Mouse (Mus musculus) midbrain, embryonic 10.5 days (tissue): ENCODE results near the gene Dus3l. TPM values are rescaled to one million over a fixed set of nuclear protein-coding genes. Genes with fewer than 3 reads are reported as not detected.

Source experiments
- DNase-seq: peaks from one replicate; pipeline ENCODE4 v3.0.0-alpha.2; 2017; ENCODE audit warnings: low spot score
- H3K27ac ChIP-seq: fragments of 300-500 bp; sonication (generic); replicated peaks from 2 replicates; pipeline ENCODE4 v1.5.1; 2016; ENCODE audit warnings: mild to moderate bottlenecking
- H3K27me3 ChIP-seq: fragments of 300-500 bp; sonication (generic); 2 replicates; pipeline ENCODE4 v1.6.1; 2016; ENCODE audit warnings: low read depth, mild to moderate bottlenecking; ENCODE audit not compliant: poor library complexity, severe bottlenecking
- H3K36me3 ChIP-seq: fragments of 300-500 bp; sonication (generic); 2 replicates; pipeline ENCODE4 v1.6.1; 2016; ENCODE audit warnings: mild to moderate bottlenecking, moderate library complexity
- H3K4me1 ChIP-seq: fragments of 300-500 bp; sonication (generic); 2 replicates; pipeline ENCODE4 v1.6.1; 2016
- H3K4me3 ChIP-seq: fragments of 300-500 bp; sonication (generic); 2 replicates; pipeline ENCODE4 v1.5.1; 2016; ENCODE audit warnings: mild to moderate bottlenecking, moderate library complexity
- H3K9me3 ChIP-seq: fragments of 300-500 bp; sonication (generic); replicated peaks from 2 replicates; pipeline ENCODE4 v1.6.1; 2016; ENCODE audit warnings: mild to moderate bottlenecking
- WGBS: fragments of 180-500 bp; shearing (Covaris S2); methylation state at CpG from one replicate; pipeline ENCODE4 v1.1.7; 2016; 5-methylcytosine and 5-hydroxymethylcytosine counted together
- polyA plus RNA-seq: library from polyadenylated mRNA; unstranded; fragments of >200 nt; fragmentation: Nextera tagmentation; extraction: Ambion mirVana; gene quantifications from 2 replicates; pipeline ENCODE4 v1.2.1, GENCODE M21; 2016

Gene Dus3l
- polyA plus RNA-seq, 1 experiment from 2014 or later: 44.7 TPM

DNA sequence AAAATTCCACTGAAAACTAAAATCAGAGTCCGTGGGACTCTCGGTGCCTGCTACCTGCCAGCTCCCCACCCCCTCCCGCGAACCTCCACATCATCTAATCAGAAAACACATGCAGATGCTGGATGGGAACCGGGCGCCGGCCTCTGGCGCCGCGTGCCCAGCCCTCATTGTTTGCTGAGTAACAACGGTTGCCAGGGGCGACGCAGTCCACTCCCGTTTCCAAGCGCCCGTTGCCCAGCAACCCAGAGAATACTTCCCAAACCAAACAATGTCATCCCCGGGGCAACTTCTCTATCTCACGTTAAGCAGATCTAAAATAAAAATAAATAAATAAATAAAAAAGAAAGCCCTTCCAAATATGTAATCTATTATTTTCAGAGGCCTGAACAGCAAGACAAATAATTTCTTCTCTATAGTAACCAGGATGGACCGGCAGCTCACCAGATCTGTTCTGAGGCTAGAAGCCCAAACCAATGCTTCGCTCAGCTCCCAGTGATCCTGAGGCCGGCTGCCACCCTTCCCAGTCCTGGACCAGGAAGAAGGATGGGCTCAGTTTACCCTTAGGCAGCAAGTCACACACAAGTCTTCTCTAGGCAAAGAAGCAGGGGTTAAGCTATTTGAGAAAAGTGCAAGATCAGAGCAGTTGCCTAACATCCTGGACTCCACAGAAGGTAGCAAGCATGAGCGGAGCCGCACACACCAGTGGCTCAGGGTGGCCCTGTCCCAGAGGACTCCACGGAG is 49.9 kb downstream of the Dus3l start:
- Histone ChIP-seq H3K9me3 (no peaks in the 10 kb centered on the region), H3K4me3 (peak overlapping the region; percentile 32), H3K4me1 (peaks cover 89% of the 10 kb centered on the region), H3K36me3 (0 out of 2 replicates have a peak, but pooled peaks cover 3% of the 10 kb centered on the region), H3K27ac (peak overlapping the region; percentile 86), H3K27me3 (peaks cover 61% of the 10 kb centered on the region)
- WGBS: 9% methylated on average over 24 of the region's 24 CpGs
- DNase-seq: peak; percentile 95

DNA sequence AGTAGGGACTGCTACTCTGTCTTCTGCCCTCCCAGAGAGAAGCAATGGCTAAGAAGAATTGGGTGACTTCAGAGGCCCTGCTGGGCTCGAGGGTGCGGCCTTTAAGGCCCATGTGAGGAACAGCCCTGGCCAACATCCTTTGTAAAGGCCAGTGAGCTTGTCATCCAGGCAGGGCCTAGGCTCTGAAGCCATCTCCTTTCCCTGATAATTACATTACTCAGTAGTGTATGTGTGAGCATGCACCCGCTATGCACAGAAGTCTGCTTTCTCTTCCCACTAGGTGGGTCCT is 50.4 kb downstream of the Dus3l start:
- Histone ChIP-seq H3K9me3 (no peaks in the 10 kb centered on the region), H3K4me3 (peak overlapping the region; percentile 32), H3K4me1 (peaks cover 89% of the 10 kb centered on the region), H3K27ac (peak overlapping the region; percentile 86), H3K27me3 (peaks cover 56% of the 10 kb centered on the region), H3K36me3 (0 out of 2 replicates have a peak, but pooled peaks cover 3% of the 10 kb centered on the region)
- no peak for DNase-seq
- WGBS: 50% methylated on average over 3 of the region's 3 CpGs

DNA sequence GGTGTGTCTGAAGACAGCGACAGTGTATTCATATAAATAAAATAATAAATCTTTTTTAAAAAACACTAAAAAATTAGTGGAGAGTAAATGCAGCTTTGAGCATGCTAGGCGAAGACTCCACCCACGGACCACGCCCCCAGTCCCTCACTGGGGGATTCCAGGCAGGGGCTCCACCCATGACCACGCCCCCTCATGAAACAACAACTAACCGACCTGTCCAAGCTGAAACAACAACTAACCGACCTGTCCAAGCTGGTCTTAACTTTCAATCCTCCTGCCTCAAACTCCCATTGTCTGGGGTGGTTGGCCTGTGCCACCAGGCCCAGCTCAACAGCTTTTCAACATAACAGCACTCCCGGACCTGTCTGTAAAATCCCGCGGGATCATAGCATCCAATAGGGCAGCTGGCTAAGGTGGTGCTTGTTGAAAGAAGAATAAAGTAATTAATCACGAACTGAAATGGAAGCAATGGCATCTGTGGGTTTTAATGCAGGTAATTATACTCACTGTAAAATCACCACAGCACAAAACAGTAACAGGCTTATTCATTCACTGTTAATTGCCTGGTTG is 53.6 kb downstream of the Dus3l start:
- peaks cover 26% of the 10 kb centered on the region for H3K27me3 ChIP-seq
- no peak overlapping the region for H3K27ac ChIP-seq
- 0 out of 2 replicates have a peak, but pooled peaks cover 3% of the 10 kb centered on the region for H3K36me3 ChIP-seq
- peaks cover 61% of the 10 kb centered on the region for H3K4me1 ChIP-seq
- H3K4me3 ChIP-seq: 0 out of 2 replicates have a peak overlapping the region, but pooled peaks have one; percentile 9
- WGBS: 39% methylated on average over 11 of the region's 11 CpGs
- no peak for DNase-seq
- H3K9me3 ChIP-seq: no peaks in the 10 kb centered on the region

DNA sequence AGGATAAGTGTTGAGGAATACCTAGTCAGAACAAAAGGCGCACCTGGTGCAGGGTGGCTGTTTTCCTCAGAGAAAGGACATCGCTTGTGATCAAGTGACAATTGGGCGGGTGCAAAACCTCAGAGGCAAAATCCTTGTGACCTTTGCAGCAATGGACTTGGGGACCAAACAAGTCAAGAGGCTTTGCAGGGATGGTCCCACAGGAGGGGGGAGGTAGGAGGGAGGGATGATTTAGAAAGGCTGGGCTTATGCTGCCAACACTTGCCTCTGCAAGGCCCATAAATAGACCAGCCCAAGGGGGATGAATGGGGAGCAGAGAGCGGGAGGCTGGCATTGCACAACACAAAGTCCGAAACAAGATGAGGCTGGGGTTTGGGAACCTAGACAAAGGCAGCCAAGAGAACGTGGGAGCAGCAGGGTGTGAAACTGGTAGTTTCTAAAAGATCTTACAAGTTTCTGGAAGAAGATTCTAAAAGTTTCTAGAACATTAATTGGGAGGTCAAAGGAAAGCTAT is 54.5 kb downstream of the Dus3l start:
- 71% methylated on average over 6 of the region's 6 CpGs for WGBS
- DNase-seq: no peak
- H3K27ac ChIP-seq: 0 out of 2 replicates have a peak overlapping the region, but pooled peaks have one; percentile 25

More for the DNA sequence above, 54.5 kb downstream of the Dus3l start:
- Histone ChIP-seq H3K4me1 (peaks cover 51% of the 10 kb centered on the region), H3K27me3 (peaks cover 18% of the 10 kb centered on the region; the same call in 1 of the 2 replicates), H3K36me3 (0 out of 2 replicates have a peak, but pooled peaks cover 3% of the 10 kb centered on the region), H3K4me3 (no peak overlapping the region), H3K9me3 (no peaks in the 10 kb centered on the region)

Other genes starting within 250 kb of the Dus3l start
- 0.80 and 0.89 TPM in 2 replicates for gene Gm20219, start 210.4 kb upstream of the Dus3l start, polyA plus RNA-seq
- gene Safb2, start 180.2 kb upstream of the Dus3l start, polyA plus RNA-seq: 80.9 and 85.6 TPM in 2 replicates
- 148 and 157 TPM in 2 replicates for gene Safb, start 179.9 kb upstream of the Dus3l start, polyA plus RNA-seq
- gene 2410015M20Rik, start 155.0 kb upstream of the Dus3l start, polyA plus RNA-seq: 197 and 202 TPM in 2 replicates
- 1,286 and 1,494 TPM in 2 replicates for gene Rpl36, start 151.3 kb upstream of the Dus3l start, polyA plus RNA-seq
- gene Lonp1, start 137.9 kb upstream of the Dus3l start, polyA plus RNA-seq: 52.4 and 54.4 TPM in 2 replicates
- gene Catsperd, start 136.6 kb upstream of the Dus3l start, polyA plus RNA-seq: 0.61 and 0.79 TPM in 2 replicates
- 140 and 145 TPM in 2 replicates for gene Ranbp3, start 91.5 kb upstream of the Dus3l start, polyA plus RNA-seq
- gene Ndufa11, start 47.0 kb upstream of the Dus3l start, polyA plus RNA-seq: 385 and 393 TPM in 2 replicates
- gene Vmac, start 46.7 kb upstream of the Dus3l start, polyA plus RNA-seq: 12.0 and 16.5 TPM in 2 replicates
- gene Nrtn, start 7.2 kb upstream of the Dus3l start, polyA plus RNA-seq: 4.1 and 5.6 TPM in 2 replicates
- 1.5 and 2.2 TPM in 2 replicates for gene Prr22, start 5.5 kb downstream of the Dus3l start, polyA plus RNA-seq
- gene Rfx2, start 66.3 kb downstream of the Dus3l start, polyA plus RNA-seq: 9.8 TPM in 2 replicates
- not detected in 2 replicates for gene Acsbg2, start 109.7 kb downstream of the Dus3l start, polyA plus RNA-seq
- gene 1700061G19Rik, start 110.7 kb downstream of the Dus3l start, polyA plus RNA-seq: 0.48 and 0.66 TPM in 2 replicates
- gene Mllt1, start 170.7 kb downstream of the Dus3l start, polyA plus RNA-seq: 67.7 and 77.8 TPM in 2 replicates
- not detected in 2 replicates for gene Acer1, start 217.4 kb downstream of the Dus3l start, polyA plus RNA-seq
- 173 and 174 TPM in 2 replicates for gene Clpp, start 225.5 kb downstream of the Dus3l start, polyA plus RNA-seq
- gene Alkbh7, start 232.6 kb downstream of the Dus3l start, polyA plus RNA-seq: 40.2 and 41.3 TPM in 2 replicates
- 0.76 and 0.94 TPM in 2 replicates for gene Pspn, start 235.3 kb downstream of the Dus3l start, polyA plus RNA-seq
- gene Gtf2f1, start 246.5 kb downstream of the Dus3l start, polyA plus RNA-seq: 81.2 and 83.3 TPM in 2 replicates
- 0.39 and 0.52 TPM in 2 replicates for gene Gm17949, start 246.7 kb downstream of the Dus3l start, polyA plus RNA-seq